Mouse (Mus musculus): ENCODE measurements around the gene Taf9.

The Taf9 gene

DNA sequence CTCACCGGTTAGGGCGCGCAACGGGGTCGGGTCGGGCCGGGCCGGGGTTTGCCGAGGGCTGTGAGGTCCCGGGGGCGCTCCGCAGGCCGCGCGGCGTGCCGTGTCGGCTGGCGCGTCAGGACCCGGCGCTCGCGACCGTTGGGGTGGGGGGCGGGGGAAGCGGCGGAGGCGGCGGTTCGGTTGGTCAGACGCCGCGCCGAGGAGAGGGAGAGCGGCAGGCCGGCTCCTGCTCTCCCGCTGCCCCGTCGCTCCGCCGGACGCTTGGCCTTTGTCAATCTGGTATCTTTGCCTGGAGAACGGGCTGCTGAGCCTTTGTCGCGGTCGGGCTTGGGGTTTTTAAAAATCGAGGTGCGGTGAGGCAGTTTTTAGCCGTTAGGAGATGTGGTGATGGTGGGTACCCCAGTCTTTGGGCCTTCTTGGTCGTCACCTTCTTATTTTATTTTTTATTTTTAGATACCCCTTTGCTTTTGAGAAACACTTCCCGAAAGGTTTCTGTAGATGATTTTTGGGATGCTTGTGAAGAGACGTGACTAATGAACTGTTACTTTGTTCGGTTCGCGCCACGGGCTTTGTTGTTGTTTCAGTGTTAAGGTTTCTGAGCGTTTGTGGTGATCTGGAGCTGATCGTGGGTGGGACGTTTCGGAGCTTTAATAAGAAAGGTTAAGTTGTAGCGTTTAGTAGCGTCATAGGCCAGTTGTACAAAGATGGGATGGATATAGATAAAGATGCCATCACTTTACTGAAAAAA, at the start of gene Taf9:
Taf9 (plus strand) TSS at position 141 of the 748 bp plus-strand sequence.
- DNase-seq (ENCODE audit: low spot score in 2 of 2), result no peak

DNA sequence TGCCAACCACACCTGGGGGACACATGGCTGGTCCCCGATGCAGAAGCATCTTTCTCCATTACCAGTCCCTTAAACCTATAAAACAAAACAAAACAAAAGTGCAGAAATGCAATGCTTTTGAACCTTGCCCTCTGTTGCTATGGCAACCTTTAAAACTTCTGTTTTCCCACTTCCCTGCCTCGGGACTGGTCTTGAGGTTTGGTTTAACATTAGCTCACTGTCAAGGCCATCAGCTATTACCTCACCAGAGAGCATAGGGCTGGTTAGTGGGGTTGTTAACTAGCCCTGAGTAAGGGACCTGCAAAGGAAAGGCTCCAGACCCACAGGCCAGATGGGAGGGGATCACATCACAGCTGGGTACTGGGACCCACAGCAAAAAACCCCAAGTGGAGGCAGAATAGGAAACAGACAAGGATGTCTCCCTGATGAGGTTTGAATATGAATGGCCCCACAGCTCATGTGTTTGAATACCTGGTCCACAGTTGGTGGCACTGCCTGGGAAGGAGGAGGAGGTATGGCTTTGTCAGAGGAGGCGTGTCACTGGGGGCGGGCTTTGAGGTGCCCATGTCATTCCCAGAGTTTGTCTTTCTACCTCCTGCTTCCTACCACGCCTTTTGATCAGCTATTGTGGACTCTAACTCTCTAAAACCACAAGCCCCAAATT, 49.0 kb upstream of the Taf9 start:
- DNase-seq (ENCODE audit: low spot score in 2 of 2), result no peak

DNA sequence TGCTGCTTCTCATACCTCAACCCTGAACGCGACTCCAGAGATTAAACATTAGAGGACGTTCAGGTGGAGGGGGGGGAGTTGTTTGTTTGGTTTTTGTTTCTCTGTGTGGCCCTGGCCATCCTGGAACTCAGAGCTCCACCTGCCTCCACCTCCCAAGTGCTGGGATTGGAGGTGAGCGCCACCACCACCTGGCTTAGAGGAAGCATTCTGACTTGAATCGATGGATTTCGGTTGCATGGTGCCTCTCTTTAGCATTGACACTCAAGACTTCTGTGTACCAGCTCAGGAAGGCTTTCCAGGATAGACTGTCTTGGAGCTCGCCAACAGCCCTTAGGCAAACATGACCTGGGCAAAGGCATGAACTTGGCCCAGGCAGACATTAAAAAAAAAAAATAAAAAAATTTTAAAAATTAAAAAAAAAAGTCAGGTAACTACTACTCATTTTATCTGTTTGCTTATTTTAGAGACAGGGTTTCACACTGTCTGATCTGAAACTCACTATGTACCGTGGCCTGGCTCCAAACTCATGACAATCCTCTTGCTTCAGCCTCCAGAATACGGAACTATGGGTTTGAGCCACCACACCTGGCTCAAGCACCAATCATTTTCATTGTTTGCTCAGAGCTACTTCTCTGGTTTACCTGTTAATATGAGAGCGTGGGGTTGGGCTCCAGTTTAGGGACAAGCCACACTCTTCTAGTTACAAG, 48.2 kb upstream of the Taf9 start:
- DNase-seq (ENCODE audit: low spot score in 2 of 2), result no peak

DNA sequence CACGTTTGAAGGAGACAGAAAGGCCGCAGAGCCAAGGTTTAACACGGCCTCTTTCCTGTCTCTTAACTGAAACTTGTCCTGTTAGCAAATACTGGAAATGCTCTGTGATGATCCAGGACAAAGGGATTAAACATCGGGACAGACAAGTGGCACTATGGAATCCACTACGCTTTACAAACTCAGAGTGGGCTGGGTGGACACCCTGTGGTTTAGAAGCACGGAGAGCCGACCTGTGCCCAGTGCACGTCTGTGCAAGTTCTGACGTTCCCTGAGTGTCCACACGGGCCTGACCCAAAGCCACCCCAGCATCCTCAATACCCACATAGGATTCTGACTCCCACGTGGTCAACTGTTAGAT, 47.7 kb upstream of the Taf9 start:
- DNase-seq (ENCODE audit: low spot score in 2 of 2), result no peak

DNA sequence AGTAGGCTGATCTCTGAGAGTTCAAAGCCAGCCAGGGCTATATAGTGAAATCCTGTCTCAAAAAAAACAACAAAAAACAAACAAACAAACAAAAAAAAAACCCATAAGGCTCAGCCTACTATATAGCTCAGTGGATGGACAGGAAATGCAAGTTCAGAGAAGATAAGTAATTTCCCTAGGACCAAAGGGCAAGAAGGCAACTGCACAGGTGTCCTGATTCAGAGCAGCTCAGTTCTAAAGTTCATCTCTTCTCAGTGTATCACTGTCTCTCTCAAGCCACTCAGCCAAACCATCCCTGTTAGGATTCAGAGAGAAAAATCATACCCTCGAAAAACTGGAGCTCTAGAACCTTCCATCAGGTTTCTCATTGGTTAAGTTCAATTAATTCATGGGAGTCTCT, 45.5 kb upstream of the Taf9 start:
- DNase-seq (ENCODE audit: low spot score in 2 of 2), result no peak

DNA sequence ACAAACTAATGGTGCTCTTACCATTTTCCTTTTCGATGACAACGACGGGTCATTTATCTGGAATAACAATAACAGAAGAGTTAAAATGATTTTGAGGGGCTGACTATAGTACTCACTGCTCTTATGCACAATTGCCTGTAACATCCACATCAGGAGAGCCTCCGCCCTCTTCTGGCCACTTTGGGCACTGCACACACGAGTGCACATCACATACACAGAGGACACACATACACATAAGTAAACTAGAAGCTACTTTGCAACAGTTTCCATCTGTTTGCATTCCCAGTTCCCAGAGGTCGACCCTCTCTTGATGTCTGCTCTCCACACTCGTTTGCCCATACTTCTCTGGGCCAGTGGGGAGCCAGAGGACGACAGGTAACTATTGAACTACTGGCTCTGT, 43.6 kb upstream of the Taf9 start:
- no peak for DNase-seq (ENCODE audit: low spot score in 2 of 2)

DNA sequence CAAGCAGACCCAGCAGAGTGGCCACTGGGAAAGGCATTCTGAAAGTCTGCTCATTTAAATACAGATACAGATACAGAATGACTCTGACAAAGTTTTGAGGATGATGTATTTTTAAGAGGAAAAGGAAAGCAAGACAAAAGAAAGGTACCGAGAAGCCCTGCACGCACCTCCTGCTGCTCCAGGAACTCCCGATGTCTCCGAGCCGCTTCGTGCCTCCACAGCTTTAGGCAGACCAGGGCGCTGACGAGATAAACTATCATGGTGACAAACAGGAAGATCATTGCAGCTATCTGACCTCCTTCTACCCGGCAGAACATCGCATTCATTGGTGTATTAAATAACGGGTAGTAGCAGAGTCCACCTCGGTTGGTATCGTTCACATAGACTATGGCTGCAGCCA, 40.1 kb upstream of the Taf9 start:
- no peak for DNase-seq (ENCODE audit: low spot score in 2 of 2)

DNA sequence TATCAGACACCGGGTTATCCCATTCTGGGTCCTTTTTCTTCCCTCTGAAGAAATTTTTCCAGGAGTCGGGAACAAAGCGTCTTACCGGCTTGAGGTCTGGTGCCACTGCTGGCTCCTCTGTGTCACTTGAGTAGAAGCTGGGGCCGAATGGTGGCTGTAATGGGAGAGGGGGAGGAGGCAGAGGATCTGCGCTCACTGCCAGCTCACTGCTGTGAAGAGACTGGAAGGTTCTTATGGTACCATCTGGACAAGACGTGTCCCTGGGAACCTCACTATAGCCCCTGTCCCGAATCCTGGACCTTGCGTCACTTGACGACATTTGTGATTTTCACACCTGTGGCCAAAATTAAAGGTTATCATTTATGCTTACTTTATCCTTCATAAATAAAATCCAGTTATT, 39.1 kb upstream of the Taf9 start:
- no peak for DNase-seq (ENCODE audit: low spot score in 2 of 2)

DNA sequence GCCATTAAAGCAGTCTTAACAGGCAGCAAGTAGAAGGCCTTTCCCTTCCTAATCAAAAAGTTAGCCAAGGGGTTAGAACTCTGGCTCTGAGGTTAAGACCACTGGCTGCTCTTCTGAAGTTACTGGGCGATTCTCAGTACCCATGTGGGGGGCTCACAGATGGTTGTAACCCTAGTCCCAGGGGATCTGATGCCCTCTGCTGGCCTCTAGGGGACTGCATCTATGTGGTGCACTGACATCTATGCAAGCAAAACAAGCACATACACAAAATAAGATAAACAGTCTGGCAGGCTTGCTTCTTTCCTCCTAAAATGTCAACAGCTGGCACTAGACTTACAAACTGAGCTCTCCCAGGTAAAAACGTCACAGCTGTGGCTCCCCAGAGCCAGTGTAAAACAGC, 38.5 kb upstream of the Taf9 start:
- no peak for DNase-seq (ENCODE audit: low spot score in 2 of 2)

DNA sequence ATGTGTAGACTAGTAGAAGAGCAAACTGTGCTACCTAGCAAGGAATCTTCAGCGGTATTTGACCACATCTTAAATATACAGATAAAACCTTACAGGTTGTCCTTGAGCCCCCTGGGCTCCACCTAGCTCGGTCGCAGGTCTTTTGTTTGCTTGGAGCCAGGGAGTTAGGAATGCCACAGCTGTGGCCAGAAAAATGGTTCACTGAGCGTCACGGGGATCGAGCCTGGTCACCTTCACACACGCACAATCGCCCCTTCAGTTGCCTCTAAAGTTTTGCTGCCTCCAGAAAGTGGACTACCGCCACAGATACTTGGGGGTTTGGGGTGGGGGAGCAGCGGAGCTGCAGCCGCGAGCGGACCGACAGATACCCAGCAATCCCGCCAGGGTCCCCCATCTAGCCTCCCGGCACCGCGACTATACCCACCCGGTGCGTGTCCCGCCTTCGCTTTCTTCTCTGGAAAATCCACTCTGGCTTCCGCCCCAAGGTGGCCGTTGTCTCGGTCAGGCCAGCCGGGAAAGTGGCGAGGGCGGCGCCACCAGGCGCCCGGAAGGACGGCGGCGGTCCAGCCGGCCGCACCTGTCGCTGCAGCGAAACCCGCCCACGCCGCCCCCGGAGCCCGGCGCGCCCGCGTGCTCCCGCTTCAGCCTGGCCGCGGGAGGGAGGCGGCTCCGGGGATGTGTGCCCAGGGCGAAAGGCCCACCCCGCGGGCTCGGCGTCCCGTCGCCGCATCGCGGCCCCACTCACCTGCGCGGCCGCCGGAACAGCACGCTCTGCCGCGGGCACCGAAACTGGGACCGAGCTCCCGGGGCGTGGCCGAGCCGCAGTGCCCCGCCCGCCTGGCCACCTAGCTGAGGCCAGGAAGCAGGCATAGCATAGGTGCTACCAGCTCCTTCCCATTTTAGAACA, 34.9 kb upstream of the Taf9 start, which contains the start of gene Marveld2:
Marveld2 (minus strand) TSS at position 791 of the 907 bp plus-strand sequence.
- DNase-seq (ENCODE audit: low spot score in 2 of 2), result peak; percentile 50 to 77

DNA sequence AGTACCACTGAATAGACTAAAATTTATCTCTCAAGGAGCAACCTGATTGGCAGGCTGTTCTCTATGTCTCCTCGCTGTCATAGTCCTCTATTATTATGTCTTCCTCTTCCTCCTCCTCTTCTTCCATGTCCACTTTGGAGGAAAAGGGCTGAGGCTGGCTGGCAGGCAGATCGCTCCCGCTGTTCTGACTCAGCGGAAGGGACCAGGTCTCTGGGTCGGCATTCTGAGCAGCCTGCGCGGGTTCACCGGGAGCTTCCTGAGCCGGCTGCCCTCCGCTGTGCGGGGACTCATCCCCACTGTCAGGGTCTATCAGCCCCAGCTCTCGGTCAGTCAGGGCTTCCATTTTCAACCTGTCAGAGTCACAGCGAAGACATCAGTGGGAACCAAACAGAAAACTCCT, 33.8 kb upstream of the Taf9 start:
- DNase-seq (ENCODE audit: low spot score in 2 of 2), result no peak

DNA sequence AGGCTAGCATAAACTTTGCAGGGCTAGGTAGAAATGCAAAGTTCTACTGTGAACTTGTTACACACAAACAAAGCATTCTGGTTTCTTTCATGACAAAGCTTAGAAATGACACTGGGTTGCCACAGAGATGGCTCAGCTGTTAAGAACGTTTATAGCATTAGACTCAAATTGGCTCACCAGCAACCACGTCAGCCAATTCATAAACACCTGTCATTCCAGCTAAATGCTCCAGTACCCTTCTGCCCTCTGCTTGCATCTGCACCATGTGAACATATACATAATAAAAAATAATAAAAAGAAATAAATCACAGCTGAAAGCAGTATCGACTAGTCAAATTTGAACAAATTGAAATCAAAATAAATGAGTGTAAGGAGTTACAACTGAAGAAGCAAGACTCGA, 29.1 kb upstream of the Taf9 start:
- DNase-seq (ENCODE audit: low spot score in 2 of 2), result no peak

DNA sequence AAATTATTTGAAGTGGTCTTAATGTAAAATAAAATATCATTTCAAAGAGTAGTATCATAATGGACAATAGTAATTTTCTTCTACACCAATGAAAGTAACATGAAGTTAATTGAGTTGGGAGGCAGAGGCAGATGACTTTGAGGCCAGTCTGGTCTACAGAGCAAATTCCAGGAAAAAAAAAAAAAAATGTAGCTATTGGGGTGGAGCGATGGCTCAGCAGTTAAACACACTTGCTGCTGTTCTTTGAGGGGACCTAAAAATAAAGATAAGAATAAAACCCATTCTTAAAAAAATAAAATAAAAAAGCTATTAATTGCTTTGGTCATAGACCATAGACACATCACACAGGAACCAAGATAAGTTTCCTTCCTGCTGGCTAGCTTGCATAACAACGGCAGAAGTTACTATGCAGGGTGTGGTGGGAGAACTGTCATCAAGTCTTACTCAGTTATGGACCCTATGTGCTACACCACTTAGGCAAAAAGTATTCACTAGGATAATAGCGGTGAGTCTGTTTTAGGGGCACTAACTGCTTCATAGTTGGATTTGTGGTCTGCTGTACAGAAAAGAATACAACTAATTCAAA, 17.2 kb upstream of the Taf9 start:
- DNase-seq (ENCODE audit: low spot score in 2 of 2), result no peak

DNA sequence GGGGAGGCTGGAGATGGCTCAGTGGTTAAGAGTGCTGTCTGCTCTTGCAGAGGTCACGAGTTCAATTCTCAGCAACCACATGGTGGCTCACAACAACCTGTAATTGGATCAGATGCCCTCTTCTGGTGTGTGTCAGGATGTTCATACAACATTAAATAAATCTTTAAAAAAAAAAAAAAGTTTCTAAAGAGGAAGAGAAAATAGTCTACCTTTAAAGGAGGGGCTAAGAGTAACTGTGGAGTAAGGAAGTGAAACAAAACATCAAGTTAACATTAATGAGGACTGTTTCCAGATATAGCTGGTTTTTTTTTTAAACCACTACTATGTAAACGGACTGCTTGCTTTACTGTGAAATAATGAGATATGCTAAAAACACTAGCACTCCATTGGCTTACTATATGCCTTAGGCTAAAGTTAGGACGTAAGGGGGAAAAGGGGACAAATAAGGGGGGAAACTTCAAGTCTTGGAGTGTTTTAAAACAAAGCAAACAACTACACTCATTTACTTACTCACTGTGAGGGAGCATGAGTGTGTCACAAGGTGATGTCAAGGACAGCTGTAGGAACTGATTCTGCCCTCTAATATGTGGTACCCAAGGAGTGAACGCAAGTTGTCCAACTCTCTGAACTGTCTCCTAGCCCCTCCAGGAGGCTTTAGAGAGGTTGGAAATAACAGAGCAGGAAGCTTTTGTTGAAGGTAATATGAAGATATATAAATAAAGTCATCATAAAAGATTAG, 8.7 kb upstream of the Taf9 start:
- no peak for DNase-seq (ENCODE audit: low spot score in 2 of 2)

DNA sequence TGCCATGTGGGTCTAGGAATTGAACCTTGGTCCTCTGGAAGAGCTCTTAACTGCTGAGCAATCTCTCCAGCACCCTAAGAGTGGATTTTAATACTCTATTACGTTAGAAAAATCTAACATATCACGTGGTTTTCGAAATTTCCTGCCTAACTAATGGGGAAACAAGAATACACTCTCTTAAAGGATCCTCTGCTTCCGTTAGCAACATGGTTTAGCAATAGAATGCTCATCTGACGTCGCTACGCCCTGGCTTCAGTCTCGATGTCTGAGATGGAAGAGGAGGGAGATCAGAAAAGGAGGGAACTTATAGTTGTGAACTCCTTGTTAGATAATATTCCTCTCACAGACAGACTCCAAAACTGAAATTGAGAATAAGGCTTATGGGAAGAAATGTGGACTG, 3.2 kb upstream of the Taf9 start:
- DNase-seq (ENCODE audit: low spot score in 2 of 2), result no peak

DNA sequence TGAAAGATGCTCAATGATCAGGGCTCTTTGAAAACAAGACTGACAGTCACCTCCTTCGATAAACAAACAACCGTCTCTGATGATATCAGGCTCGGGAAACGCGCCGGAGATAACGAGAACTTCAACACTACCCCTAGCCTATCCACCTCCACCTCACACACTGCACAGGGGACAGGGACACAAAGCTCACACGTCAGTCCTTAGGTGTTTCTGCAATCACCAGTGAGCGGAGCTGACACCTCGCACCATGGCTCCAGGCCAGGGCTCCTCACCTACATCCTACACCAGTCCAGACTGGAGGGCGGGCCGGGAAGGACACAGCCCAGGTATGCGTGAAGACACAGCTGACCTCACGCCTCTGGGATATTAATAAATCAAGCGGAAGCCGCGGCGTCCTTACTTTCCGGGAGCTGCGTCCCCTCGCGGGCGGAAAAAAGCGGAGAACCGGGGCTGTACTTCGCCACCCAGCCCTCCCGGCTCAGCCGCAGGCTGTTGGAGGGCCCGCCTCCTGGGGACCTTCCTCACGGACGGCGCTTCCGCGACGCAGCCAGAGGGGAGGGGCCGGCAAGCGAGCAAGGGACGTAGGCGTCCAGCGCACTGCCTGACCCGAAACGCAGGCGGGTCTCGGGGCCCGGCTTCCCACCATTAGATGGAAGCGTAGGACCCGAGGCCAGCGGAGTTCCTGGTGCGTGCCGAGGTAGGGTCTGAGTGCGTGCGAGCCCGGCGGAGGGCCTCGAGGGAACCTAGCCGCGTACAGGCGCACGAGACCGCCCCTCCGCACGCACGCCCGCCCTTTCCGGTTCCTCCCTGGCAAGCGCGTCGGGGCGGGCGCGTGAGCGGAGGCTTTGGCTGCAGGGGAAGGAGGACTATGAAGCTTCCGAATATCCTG, 585 bp upstream of the Taf9 start, which contains the start of the genes Ak6 and Rad17:
Ak6 (plus strand) TSS at position 430 of the 889 bp plus-strand sequence.
Rad17 (minus strand) TSS at position 502 of the 889 bp plus-strand sequence.
- peak; percentile 89 to 98 for DNase-seq (ENCODE audit: low spot score in 2 of 2)

DNA sequence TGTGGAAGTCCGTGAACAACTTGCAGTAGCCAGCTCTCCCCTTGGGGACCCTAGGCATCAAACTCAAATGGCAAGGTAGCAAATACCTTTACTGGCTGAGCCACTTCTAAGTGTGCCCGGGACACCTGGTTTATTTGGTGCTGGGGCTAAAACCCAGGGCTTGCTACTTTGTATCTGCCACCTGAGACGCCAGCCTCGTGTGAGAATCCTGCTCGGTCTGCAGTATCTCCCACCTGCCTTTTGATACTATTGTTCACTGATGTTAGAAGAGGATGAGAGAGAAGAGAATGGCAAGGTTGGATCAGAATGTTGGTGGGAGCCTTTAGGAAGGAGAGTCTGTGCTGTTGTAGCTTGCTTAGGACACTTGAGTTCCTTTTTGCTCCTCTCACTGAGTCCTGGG, 6.7 kb downstream of the Taf9 start:
- DNase-seq (ENCODE audit: low spot score in 2 of 2), result no peak

DNA sequence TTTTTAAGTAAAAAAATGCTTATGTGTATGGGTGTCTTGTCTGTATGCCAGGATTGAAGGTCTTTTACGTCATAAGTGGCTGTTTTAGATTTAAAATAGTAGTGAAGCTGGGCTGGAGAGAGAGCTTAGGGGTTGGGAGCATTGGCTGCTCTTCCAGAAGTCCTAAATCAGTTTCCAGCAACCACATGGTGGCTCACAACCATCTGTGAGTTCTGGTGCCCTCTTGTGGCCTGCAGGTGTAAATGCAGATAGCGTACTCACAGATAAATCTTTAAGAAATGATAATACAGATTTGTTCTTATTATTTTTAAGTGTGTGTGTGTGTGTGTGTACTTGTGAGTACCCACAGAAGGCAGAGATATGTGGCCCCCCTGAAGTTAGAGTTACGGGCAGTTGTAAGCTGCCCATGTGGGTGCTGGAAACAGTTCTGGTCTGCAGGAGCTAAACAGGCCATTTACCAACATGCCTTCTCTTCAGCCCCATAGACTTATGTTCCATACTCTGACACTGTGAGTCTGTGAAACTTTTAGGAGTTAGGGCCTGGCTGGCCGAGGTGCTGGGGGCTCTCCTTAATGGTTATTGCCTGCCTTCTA, 8.6 kb downstream of the Taf9 start:
- DNase-seq (ENCODE audit: low spot score in 2 of 2), result peak in 1 of 2 experiments; percentile 9

Data from urinary bladder, adult 18-20 months (tissue).